Comparison of ENCODE assay signal across 10 mouse cellular contexts in genomic region chr9:58305686-58306085, GRCm38 (mm10). TPM values are rescaled to one million over a fixed set of nuclear protein-coding genes. Genes with fewer than 3 reads are reported as not detected.
DNase-seq lines count a peak whose midpoint lies in the region; ATAC-seq lines count a peak whose summit lies in the region.
"Had no signal": no experiment of that assay in that cellular context is flagged by ENCODE, and none has a peak within 500 bp of the region (broad histone marks: within the 10 kb centered on the region; RNA-seq: fewer than 3 reads in every experiment).

No protein-coding gene starts in this region.

- no peaks in the 10 kb centered on the region for H3K9me3 ChIP-seq in forebrain, embryonic 10.5 days
- no peaks in the 10 kb centered on the region for H3K9me3 ChIP-seq in forebrain, embryonic 14.5 days (replicated peaks; ENCODE audit: control insufficient read depth, low read length)
- H3K9me3 ChIP-seq in stomach, embryonic 16.5 days (replicated peaks; ENCODE audit: control insufficient read depth, low read length), result no peaks in the 10 kb centered on the region

- peak overlapping the region; percentile 76 for H3K27ac ChIP-seq in forebrain, embryonic 10.5 days
- no peak overlapping the region for H3K27ac ChIP-seq in forebrain, embryonic 14.5 days (ENCODE audit: low read depth, low read length)
- H3K27ac ChIP-seq in stomach, embryonic 16.5 days (ENCODE audit: low read length), result no peak overlapping the region; the same call in 1 of the 2 replicates

- H3K4me2 ChIP-seq in forebrain, embryonic 14.5 days (ENCODE audit: low read length), result no peak overlapping the region
- no peak overlapping the region for H3K4me2 ChIP-seq in stomach, embryonic 16.5 days (ENCODE audit: low read depth, low read length)

- peaks cover 21% of the 10 kb centered on the region for H3K27me3 ChIP-seq in forebrain, embryonic 10.5 days (ENCODE audit: poor library complexity, severe bottlenecking)
- no peaks in the 10 kb centered on the region; the same call in 1 of the 2 replicates for H3K27me3 ChIP-seq in forebrain, embryonic 14.5 days (replicated peaks; ENCODE audit: control insufficient read depth, insufficient read depth, low read length)
- no peaks in the 10 kb centered on the region for H3K27me3 ChIP-seq in stomach, embryonic 16.5 days (ENCODE audit: control insufficient read depth, insufficient read depth, low read length)

- no peaks in the 10 kb centered on the region for H3K36me3 ChIP-seq in forebrain, embryonic 10.5 days (replicated peaks)
- no peaks in the 10 kb centered on the region for H3K36me3 ChIP-seq in forebrain, embryonic 14.5 days (ENCODE audit: control insufficient read depth, insufficient read depth, low read length)
- no peaks in the 10 kb centered on the region for H3K36me3 ChIP-seq in stomach, embryonic 16.5 days (ENCODE audit: control insufficient read depth, insufficient read depth, low read length)

- H3K9ac ChIP-seq in forebrain, embryonic 14.5 days (ENCODE audit: low read length), result no peak overlapping the region
- peak overlapping the region; percentile 11; the same call in 1 of the 2 replicates for H3K9ac ChIP-seq in stomach, embryonic 16.5 days (ENCODE audit: low read length)

- H3K4me3 ChIP-seq in forebrain, embryonic 10.5 days, result no peak overlapping the region
- no peak overlapping the region for H3K4me3 ChIP-seq in forebrain, embryonic 14.5 days (ENCODE audit: low read depth, low read length)
- H3K4me3 ChIP-seq in stomach, embryonic 16.5 days (replicated peaks; ENCODE audit: low read length), result no peak overlapping the region

- WGBS in forebrain, embryonic 10.5 days, result 17% methylated on average over 6 of the region's 6 CpGs
- 27% methylated on average over 6 of the region's 6 CpGs for WGBS in forebrain, embryonic 14.5 days
- WGBS in stomach, embryonic 16.5 days, result 32% methylated on average over 6 of the region's 6 CpGs

- no peak for ATAC-seq in forebrain, embryonic 14.5 days
- ATAC-seq in stomach, embryonic 16.5 days (ENCODE audit: insufficient read depth, low FRiP score), result peak; percentile 27; the same call in 1 of the 2 replicates
- ATAC-seq: activated CD4-positive, CD25-positive, alpha-beta regulatory T cell, adult 4 months had no signal

- intact Hi-C loops in heart, postnatal 25 days (cut with DNase I), result no loop called here

- no peak for DNase-seq in forebrain, embryonic 10.5 days (ENCODE audit: extremely low spot score, low spot score)
- no peak for DNase-seq in forebrain, embryonic 14.5 days (ENCODE audit: low spot score)
- DNase-seq in ovary, postnatal 36 days (ENCODE audit: low spot score), result peak; percentile 38
- no peak for DNase-seq in ovary, postnatal 14 days (ENCODE audit: low spot score)
- DNase-seq in heart, postnatal 25 days (ENCODE audit: low spot score), result peak; percentile 41
- DNase-seq in B cell, adult 2 months, result no peak
- no peak for DNase-seq in layer of hippocampus, postnatal 14 days (ENCODE audit: low spot score in 2 of 2)

- H3K4me1 ChIP-seq in forebrain, embryonic 10.5 days, result peaks cover 59% of the 10 kb centered on the region
- H3K4me1 ChIP-seq in forebrain, embryonic 14.5 days (ENCODE audit: control insufficient read depth, insufficient read depth, low read length), result peaks cover 14% of the 10 kb centered on the region
- peaks cover 55% of the 10 kb centered on the region for H3K4me1 ChIP-seq in stomach, embryonic 16.5 days (ENCODE audit: control insufficient read depth, insufficient read depth, low read length)

RNA-seq across cellular contexts. Expression of gene Loxl1, which starts 7.3 kb away (rescaled TPM):
- 7.1 and 7.2 TPM in 2 replicates for polyA plus RNA-seq in forebrain, embryonic 10.5 days (2016; fragmentation: Nextera tagmentation; extraction: Ambion mirVana)
- polyA plus RNA-seq in forebrain, embryonic 14.5 days (2014; fragmentation: Nextera tagmentation; extraction: Ambion mirVana), result 9.2 and 11.1 TPM in 2 replicates
- total RNA-seq in heart, postnatal 25 days (2021), result 10 to 100 TPM; 36.6 to 36.7 TPM
- polyA plus RNA-seq in stomach, embryonic 16.5 days (2015; fragmentation: Nextera tagmentation; extraction: Ambion mirVana), result 31.0 and 33.4 TPM in 2 replicates
- total RNA-seq in layer of hippocampus, postnatal 14 days (2021), result 1 to 10 TPM; 3.6 to 6.2 TPM
- total RNA-seq: neutrophil, adult 5-6 weeks had no signal
- polyA plus RNA-seq: activated CD4-positive, CD25-positive, alpha-beta regulatory T cell, adult 4 months had no signal

RNA-seq across cellular contexts. Expression of gene Stoml1, which starts 52.7 kb away (rescaled TPM):
- polyA plus RNA-seq in forebrain, embryonic 10.5 days (2016; fragmentation: Nextera tagmentation; extraction: Ambion mirVana), result 24.8 and 28.8 TPM in 2 replicates
- 75.1 and 81.1 TPM in 2 replicates for polyA plus RNA-seq in forebrain, embryonic 14.5 days (2014; fragmentation: Nextera tagmentation; extraction: Ambion mirVana)
- total RNA-seq in heart, postnatal 25 days (2021), result 10 to 100 TPM; 10.3 to 13.5 TPM
- polyA plus RNA-seq in stomach, embryonic 16.5 days (2015; fragmentation: Nextera tagmentation; extraction: Ambion mirVana), result 23.7 and 26.0 TPM in 2 replicates
- 10 to 100 TPM; 78.5 to 79.8 TPM for total RNA-seq in layer of hippocampus, postnatal 14 days (2021)

RNA-seq across cellular contexts. Expression of gene Pml, which starts 56.1 kb away (rescaled TPM):
- 13.7 and 14.4 TPM in 2 replicates for polyA plus RNA-seq in forebrain, embryonic 10.5 days (2016; fragmentation: Nextera tagmentation; extraction: Ambion mirVana)
- polyA plus RNA-seq in forebrain, embryonic 14.5 days (2014; fragmentation: Nextera tagmentation; extraction: Ambion mirVana), result 5.3 and 6.0 TPM in 2 replicates
- 10 to 100 TPM in 1 of 2 experiments, 1 to 10 TPM in 1; 10.0 to 12.6 TPM for total RNA-seq in heart, postnatal 25 days (2021)
- 17.9 and 19.0 TPM in 2 replicates for polyA plus RNA-seq in stomach, embryonic 16.5 days (2015; fragmentation: Nextera tagmentation; extraction: Ambion mirVana)
- total RNA-seq in layer of hippocampus, postnatal 14 days (2021), result 1 to 10 TPM; 8.5 to 9.8 TPM

Comparison
In these comparisons a context has a peak if more than half of its experiments do, and no peak if none do; other contexts are left out.
1. DNase-seq: peak in ovary, postnatal 36 days (single experiment) and heart, postnatal 25 days (single experiment); none in forebrain, embryonic 10.5 days (single experiment), forebrain, embryonic 14.5 days (single experiment), ovary, postnatal 14 days (single experiment), B cell, adult 2 months (0 of 2) and layer of hippocampus, postnatal 14 days (0 of 2).